Mouse (Mus musculus) lung, embryonic 15.5 days (tissue): ENCODE measurements around the gene Sf3b4. TPM values are rescaled to one million over a fixed set of nuclear protein-coding genes. Genes with fewer than 3 reads are reported as not detected.

Experiments used
- ATAC-seq: fragments of 200-750 bp; cut with Nextera tagmentation; 2 replicates; pipeline ENCODE4 v1.8.0; 2017; ENCODE audit warnings: moderate number of reproducible peaks, borderline replicate concordance; ENCODE audit not compliant: low FRiP score, low TSS enrichment; ENCODE audit errors: extremely low read depth
- H3K27ac ChIP-seq: fragments of 300-500 bp; sonication (generic); 2 replicates; pipeline ENCODE4 v1.5.1; 2015; ENCODE audit warnings: moderate library complexity, mild to moderate bottlenecking, inconsistent platforms
- H3K27me3 ChIP-seq: fragments of 300-500 bp; sonication (generic); 2 replicates; pipeline ENCODE4 v1.6.1; 2015; ENCODE audit warnings: inconsistent platforms
- H3K36me3 ChIP-seq: fragments of 300-500 bp; sonication (generic); 2 replicates; pipeline ENCODE4 v1.6.1; 2015; ENCODE audit warnings: inconsistent platforms
- H3K4me1 ChIP-seq: fragments of 300-500 bp; sonication (generic); 2 replicates; pipeline ENCODE4 v1.6.1; 2015; ENCODE audit warnings: inconsistent platforms
- H3K4me2 ChIP-seq: fragments of 300-500 bp; sonication (generic); 2 replicates; pipeline ENCODE4 v1.6.1; 2015; ENCODE audit warnings: inconsistent platforms, mild to moderate bottlenecking, moderate library complexity
- H3K4me3 ChIP-seq: fragments of 300-500 bp; sonication (generic); 2 replicates; pipeline ENCODE4 v1.5.1; 2015; ENCODE audit warnings: mild to moderate bottlenecking, inconsistent platforms
- H3K9ac ChIP-seq: fragments of 300-500 bp; sonication (generic); 2 replicates; pipeline ENCODE4 v1.6.1; 2015; ENCODE audit warnings: inconsistent platforms
- H3K9me3 ChIP-seq: fragments of 300-500 bp; sonication (generic); 2 replicates; pipeline ENCODE4 v1.6.1; 2016; ENCODE audit warnings: inconsistent platforms
- WGBS: fragments of 180-500 bp; shearing (Covaris S2); methylation state at CpG from one replicate; pipeline ENCODE4 v1.1.7; 2015; 5-methylcytosine and 5-hydroxymethylcytosine counted together
- polyA plus RNA-seq: library from polyadenylated mRNA; unstranded; fragments of >200 nt; fragmentation: Nextera tagmentation; extraction: Ambion mirVana; gene quantifications from 2 replicates; pipeline ENCODE4 v1.2.1, GENCODE M21; 2015

The Sf3b4 gene
- 168 and 175 TPM in 2 replicates for polyA plus RNA-seq

DNA sequence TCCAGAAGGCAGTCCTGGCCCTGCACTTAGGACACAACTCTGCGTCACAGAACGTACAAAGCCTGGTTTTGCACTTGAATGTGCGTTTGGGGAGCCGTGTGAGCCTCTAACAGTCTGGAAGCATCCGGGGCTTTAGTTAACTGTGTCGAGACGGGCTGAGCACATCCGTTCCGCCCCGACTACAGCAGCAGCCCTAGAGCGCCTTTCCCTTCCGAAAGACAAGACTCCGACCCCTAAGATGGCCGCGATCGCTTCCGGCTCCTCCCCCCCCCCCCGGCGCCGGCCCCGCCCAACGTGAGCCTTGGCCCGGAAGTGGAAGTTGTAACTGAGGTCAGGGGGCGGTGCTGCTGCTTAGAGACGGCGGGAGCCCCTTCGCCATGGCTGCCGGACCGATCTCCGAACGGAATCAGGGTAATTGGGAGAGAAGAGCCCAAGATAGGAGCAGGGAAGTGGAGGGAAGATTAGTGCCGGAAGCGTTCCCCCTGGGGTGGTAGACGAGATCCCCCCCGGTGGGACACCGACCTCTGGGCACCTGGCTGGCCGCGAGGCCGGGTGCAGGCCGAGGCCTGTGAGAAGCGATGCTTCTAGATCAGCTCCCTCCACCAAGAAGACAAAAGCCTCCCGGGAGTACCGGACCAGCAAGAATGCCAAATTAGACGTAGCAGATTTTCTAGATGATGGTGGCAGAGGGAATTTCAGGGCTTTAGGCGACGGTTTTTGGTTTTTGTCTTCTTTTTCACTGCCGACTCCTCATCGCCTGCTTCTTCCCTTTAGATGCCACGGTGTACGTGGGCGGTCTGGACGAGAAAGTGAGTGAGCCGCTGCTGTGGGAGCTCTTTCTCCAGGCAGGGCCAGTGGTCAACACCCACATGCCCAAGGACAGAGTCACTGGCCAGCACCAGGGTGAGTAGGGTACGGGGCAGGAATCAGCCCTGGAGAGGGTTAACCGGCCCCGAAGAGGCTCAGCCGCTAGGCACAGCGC, at the start of gene Sf3b4:
Gene Sf3b4 (plus strand): TSS at position 136 of the 982 bp plus-strand sequence.
- peak; percentile 93 for ATAC-seq
- Histone ChIP-seq H3K9ac (peak within 1 kb of the TSS; percentile 85), H3K27ac (peak within 1 kb of the TSS; percentile 98), H3K9me3 (no peaks in the 10 kb centered on the region), H3K27me3 (no peaks in the 10 kb centered on the region), H3K4me2 (peak within 1 kb of the TSS; percentile 85), H3K36me3 (peaks cover 28% of the 10 kb centered on the region), H3K4me3 (peak within 1 kb of the TSS; percentile 97), H3K4me1 (peaks cover 37% of the 10 kb centered on the region)
- under 1% methylated on average over 51 of the region's 58 CpGs for WGBS

DNA sequence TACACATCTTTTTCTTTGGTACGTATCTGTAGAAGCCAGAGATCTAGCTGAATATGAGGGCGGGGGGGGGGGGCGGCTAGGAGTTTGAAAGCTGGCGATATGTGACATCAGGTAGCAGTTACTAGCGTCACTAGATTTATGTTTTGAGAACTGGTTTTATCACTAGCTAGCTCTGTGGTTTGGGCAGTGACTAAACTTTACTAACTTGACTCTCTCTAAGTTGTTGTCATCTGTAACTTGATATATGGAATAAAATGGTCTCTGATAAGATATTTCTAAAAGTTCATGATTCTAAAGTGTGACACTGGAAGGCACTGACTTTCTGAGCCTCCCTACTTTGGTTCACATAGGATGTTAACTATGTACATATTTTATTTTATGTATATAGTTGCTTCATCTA, 47.9 kb upstream of the Sf3b4 start:
- no peak overlapping the region for H3K4me3 ChIP-seq

DNA sequence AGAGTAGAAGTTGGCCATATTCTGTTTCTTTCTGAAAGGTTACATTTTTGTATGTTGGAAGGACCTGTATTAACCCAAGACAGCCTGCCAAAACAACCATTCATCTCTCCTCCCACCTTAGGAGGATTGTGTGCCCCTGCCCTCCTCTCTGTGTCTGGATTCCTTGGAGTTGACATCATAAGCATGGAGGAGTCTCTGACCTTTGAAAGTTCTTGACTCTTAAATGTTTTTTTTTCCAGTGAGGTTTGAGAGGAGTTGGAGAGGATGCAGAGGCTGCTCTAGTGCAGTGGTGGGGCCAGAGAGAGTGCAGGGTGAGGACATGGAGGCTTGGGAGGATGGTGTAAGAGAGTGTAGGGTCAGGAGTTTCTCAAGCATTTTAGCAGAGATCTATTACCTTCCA, 44.0 kb upstream of the Sf3b4 start:
- no peak; the same call in 1 of the 2 replicates for ATAC-seq
- H3K27me3 ChIP-seq, result no peaks in the 10 kb centered on the region
- no peak overlapping the region for H3K4me3 ChIP-seq
- H3K9me3 ChIP-seq, result no peaks in the 10 kb centered on the region
- no peak overlapping the region for H3K4me2 ChIP-seq
- no peak overlapping the region for H3K27ac ChIP-seq
- no peak overlapping the region for H3K9ac ChIP-seq
- H3K4me1 ChIP-seq, result 0 out of 2 replicates have a peak, but pooled peaks cover 6% of the 10 kb centered on the region
- H3K36me3 ChIP-seq, result no peaks in the 10 kb centered on the region

More for the DNA sequence above, 47.9 kb upstream of the Sf3b4 start:
- H3K4me2 ChIP-seq, result no peak overlapping the region
- no peaks in the 10 kb centered on the region for H3K36me3 ChIP-seq
- H3K9me3 ChIP-seq, result no peaks in the 10 kb centered on the region
- no peak for ATAC-seq
- WGBS, result 86% methylated on average over 5 of the region's 5 CpGs
- no peak overlapping the region for H3K27ac ChIP-seq
- no peak overlapping the region for H3K9ac ChIP-seq
- H3K4me1 ChIP-seq, result 0 out of 2 replicates have a peak, but pooled peaks cover 4% of the 10 kb centered on the region
- no peaks in the 10 kb centered on the region for H3K27me3 ChIP-seq

DNA sequence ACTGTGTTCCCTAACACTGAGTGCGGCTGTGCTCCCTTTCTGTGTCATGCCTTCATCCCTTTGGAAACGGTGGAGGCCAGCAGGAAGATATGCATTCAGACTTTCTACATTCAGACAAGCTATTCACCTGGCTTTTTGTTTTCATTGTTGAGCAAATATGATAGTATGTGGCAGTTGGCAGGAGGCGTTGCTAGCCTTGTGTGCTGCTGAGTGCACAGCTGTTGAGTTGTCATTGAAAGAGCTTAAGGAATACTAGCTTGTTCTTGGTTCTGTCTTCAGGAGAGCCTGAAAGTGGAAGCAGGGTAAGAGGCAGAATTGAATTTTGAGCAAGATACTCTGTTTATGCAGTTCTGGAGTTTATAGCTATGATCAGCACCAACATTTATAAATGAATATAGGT, 39.7 kb upstream of the Sf3b4 start:
- Histone ChIP-seq H3K27me3 (no peaks in the 10 kb centered on the region), H3K36me3 (peaks cover 3% of the 10 kb centered on the region; the same call in 1 of the 2 replicates), H3K4me2 (no peak overlapping the region), H3K27ac (no peak overlapping the region), H3K4me1 (0 out of 2 replicates have a peak, but pooled peaks cover 13% of the 10 kb centered on the region), H3K4me3 (no peak overlapping the region), H3K9ac (no peak overlapping the region), H3K9me3 (no peaks in the 10 kb centered on the region)
- 69% methylated on average over 3 of the region's 3 CpGs for WGBS
- no peak for ATAC-seq

DNA sequence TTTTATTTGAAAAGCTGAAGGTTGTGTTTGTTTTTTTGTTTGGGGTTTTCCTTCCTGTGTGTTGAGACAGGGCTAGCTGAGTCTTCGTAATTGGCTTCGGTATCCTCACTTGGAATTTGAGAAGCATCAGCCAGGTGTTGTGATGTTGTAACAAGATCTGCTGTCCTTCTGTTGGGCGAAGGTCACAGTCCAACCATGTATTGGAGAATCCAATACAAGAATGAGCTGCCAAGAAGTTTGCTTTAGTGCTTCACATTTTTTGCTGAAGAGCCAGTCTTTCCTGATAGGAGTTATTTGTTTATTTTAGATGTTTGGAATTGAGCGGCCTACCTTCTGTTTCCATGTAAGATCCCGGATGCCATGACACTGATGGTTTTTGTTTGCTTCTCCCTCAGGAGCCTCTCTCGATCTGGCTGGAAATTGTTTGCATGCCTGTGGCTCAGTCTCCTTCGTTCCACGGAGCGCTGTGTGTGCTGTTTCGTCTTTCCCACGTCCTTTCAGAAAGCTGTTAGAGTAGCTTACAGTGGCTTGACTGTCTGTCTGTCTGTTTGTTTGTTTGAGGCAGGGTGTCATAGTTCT, 38.7 kb upstream of the Sf3b4 start:
- H3K4me3 ChIP-seq, result no peak overlapping the region
- 0 out of 2 replicates have a peak, but pooled peaks cover 10% of the 10 kb centered on the region for H3K4me1 ChIP-seq
- H3K36me3 ChIP-seq, result peaks cover 7% of the 10 kb centered on the region; the same call in 1 of the 2 replicates
- no peak overlapping the region for H3K9ac ChIP-seq
- no peaks in the 10 kb centered on the region for H3K9me3 ChIP-seq
- H3K4me2 ChIP-seq, result no peak overlapping the region
- ATAC-seq, result no peak
- peak overlapping the region; percentile 4; the same call in 1 of the 2 replicates for H3K27ac ChIP-seq
- 26% methylated on average over 11 of the region's 11 CpGs for WGBS
- H3K27me3 ChIP-seq, result no peaks in the 10 kb centered on the region

DNA sequence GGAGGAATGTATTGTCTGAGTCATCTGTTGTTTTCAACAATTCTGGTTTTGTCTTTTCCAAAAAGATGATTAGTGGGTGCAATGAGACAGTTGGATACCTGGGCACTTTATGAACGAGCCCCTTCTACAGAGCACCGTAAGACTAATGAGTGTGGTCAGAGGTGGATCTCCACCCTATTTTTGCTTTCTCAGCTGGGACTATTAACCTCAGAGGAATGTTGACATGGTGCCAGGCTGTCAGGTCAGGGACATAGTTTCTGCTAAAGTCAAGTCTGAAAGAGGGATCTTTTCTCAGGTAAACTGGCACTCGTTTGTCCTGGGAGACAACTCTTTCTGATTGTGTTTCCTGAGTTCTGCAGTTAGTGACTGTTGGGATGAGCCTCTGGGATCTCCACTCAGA, 37.1 kb upstream of the Sf3b4 start:
- H3K27me3 ChIP-seq, result no peaks in the 10 kb centered on the region
- 0 out of 2 replicates have a peak, but pooled peaks cover 10% of the 10 kb centered on the region for H3K4me1 ChIP-seq
- 64% methylated on average over 3 of the region's 3 CpGs for whole genome bisulfite sequencing
- H3K4me2 ChIP-seq, result no peak overlapping the region
- no peaks in the 10 kb centered on the region for H3K9me3 ChIP-seq
- H3K27ac ChIP-seq, result no peak overlapping the region
- ATAC-seq, result no peak
- H3K9ac ChIP-seq, result no peak overlapping the region
- H3K36me3 ChIP-seq, result peaks cover 15% of the 10 kb centered on the region; the same call in 1 of the 2 replicates
- no peak overlapping the region for H3K4me3 ChIP-seq

DNA sequence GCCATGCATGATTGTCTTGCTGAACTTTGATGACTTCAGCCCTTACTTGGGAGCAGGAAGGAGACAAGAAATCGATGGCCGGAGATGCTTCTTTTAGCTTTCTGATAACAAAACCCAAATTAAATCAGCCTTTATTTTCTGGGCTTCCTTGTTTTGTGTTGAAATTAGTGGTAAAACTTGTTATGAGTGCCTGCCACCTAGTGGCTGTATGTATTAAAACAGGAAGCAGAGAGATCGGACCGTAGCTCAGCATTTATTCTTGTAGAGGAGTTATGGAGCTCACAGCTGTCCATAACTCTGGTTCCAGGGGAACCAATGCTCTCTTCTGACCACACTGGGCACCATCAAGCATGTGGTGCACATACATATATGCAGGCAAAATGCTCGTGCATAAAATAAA, 24.2 kb upstream of the Sf3b4 start:
- no peaks in the 10 kb centered on the region for H3K27me3 ChIP-seq
- ATAC-seq, result no peak
- H3K4me3 ChIP-seq, result no peak overlapping the region
- no peak overlapping the region for H3K27ac ChIP-seq
- peaks cover 44% of the 10 kb centered on the region for H3K36me3 ChIP-seq
- H3K9ac ChIP-seq, result no peak overlapping the region
- no peak overlapping the region for H3K4me2 ChIP-seq
- H3K4me1 ChIP-seq, result no peaks in the 10 kb centered on the region
- WGBS, result 14% methylated on average over 5 of the region's 5 CpGs
- H3K9me3 ChIP-seq, result no peaks in the 10 kb centered on the region

DNA sequence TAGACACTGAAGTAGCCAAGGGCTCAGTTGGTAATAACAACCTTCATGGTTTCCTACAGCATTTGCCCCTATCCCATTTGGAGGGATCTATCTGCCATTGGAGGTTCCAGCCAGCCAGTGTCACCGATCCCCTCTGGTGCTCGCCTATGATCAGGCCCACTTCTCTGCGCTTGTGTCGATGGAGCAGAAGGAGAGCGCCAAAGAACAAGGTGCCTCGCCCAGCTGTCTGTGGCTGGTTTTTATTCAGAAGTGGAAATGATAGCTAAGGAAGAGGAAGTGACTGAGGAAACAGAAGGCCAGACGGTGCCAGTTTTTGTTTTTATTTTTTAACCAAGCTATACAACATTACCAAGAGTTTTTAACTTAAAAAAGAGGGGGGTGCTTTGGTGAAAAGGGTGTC, 20.3 kb upstream of the Sf3b4 start:
- whole genome bisulfite sequencing, result 87% methylated on average over 7 of the region's 7 CpGs
- H3K36me3 ChIP-seq, result peaks cover 53% of the 10 kb centered on the region

DNA sequence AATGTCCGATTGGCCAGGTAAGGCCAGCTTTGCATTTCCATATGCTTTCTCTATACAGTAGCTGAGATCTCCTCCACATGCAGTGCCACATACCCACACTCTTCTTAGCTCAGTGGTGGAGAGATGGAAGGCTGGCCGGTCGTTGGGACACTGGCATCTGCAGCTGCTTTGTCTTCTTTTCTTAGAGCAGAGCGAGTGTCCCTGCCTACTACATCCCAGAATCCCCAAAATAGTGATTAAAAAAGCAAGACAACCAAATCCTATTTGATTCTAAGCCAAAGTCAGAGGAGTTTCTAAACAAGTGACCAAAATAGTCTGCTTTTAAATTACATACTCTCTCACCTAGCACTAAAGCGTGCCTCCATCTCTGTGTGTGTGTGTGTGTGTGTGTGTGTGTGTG, 19.5 kb upstream of the Sf3b4 start:
- peaks cover 53% of the 10 kb centered on the region for H3K36me3 ChIP-seq

More for the DNA sequence above, 20.3 kb upstream of the Sf3b4 start:
- Histone ChIP-seq H3K27ac (no peak overlapping the region), H3K4me2 (no peak overlapping the region), H3K4me1 (no peaks in the 10 kb centered on the region), H3K9me3 (no peaks in the 10 kb centered on the region), H3K27me3 (no peaks in the 10 kb centered on the region), H3K9ac (no peak overlapping the region), H3K4me3 (no peak overlapping the region)
- no peak for ATAC-seq

DNA sequence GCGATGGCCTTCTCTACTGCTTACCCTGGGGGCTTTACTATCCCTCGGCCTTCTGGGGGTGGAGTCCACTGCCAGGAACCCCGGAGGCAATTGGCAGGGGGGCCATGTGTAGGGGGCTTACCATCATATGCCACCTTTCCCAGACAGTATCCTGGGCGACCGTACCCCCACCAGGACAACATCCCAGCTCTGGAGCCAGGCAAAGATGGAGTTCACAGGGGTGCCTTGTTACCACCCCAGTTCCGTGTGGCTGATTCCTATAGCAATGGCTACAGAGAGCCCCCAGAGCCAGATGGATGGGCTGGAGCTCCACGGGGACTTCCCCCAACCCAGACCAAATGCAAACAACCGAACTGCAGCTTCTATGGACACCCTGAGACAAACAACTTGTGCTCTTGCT, 16.6 kb upstream of the Sf3b4 start:
- no peak overlapping the region for H3K4me2 ChIP-seq
- H3K27me3 ChIP-seq, result no peaks in the 10 kb centered on the region
- 83% methylated on average over 8 of the region's 8 CpGs for WGBS
- no peaks in the 10 kb centered on the region for H3K9me3 ChIP-seq
- no peak overlapping the region for H3K27ac ChIP-seq
- H3K4me3 ChIP-seq, result no peak overlapping the region
- H3K4me1 ChIP-seq, result peaks cover 9% of the 10 kb centered on the region
- no peak overlapping the region for H3K9ac ChIP-seq
- peaks cover 52% of the 10 kb centered on the region for H3K36me3 ChIP-seq
- no peak for ATAC-seq

More for the DNA sequence above, 19.5 kb upstream of the Sf3b4 start:
- Histone ChIP-seq H3K9ac (no peak overlapping the region), H3K27me3 (no peaks in the 10 kb centered on the region), H3K4me1 (no peaks in the 10 kb centered on the region), H3K9me3 (no peaks in the 10 kb centered on the region), H3K4me2 (no peak overlapping the region), H3K4me3 (no peak overlapping the region), H3K27ac (no peak overlapping the region)
- ATAC-seq, result no peak
- WGBS, result 88% methylated on average over 5 of the region's 5 CpGs

DNA sequence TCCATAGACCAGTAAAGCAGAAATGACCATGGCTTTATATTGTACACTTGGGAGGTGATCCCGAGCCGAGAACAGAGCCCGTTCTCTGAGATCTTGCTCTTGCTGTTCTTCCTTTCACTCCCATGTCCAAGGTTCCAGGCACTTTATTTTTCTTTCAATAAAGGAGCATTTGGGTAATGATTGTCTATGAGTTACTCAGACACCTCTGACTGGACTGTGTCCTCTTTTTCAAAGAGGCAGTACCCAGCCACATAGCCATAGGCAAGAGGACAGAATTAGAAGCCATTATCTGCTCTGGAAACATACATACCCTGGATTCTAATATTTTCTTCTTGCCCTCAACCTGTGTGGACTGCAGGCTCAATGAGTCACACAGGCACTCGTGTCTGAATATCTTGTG, 12.3 kb upstream of the Sf3b4 start:
- Histone ChIP-seq H3K9me3 (no peaks in the 10 kb centered on the region), H3K4me3 (no peak overlapping the region), H3K27ac (peak overlapping the region; percentile 51), H3K36me3 (peaks cover 12% of the 10 kb centered on the region), H3K4me1 (peaks cover 19% of the 10 kb centered on the region), H3K4me2 (peak overlapping the region; percentile 89; the same call in 1 of the 2 replicates), H3K9ac (no peak overlapping the region), H3K27me3 (no peaks in the 10 kb centered on the region)
- no peak for ATAC-seq
- WGBS, result 69% methylated on average over 4 of the region's 4 CpGs
